In genomic region chr10:129004032-129004920, GRCm38 (mm10) we compare ENCODE assay signal across 38 mouse cellular contexts. TPM values are rescaled to one million over a fixed set of nuclear protein-coding genes. Genes with fewer than 3 reads are reported as not detected.
DNase-seq lines count a peak whose midpoint lies in the region; ATAC-seq and TF ChIP-seq lines count a peak whose summit lies in the region.
"Had no signal": no experiment of that assay in that cellular context is flagged by ENCODE, and none has a peak within 500 bp of the region (broad histone marks: within the 10 kb centered on the region; RNA-seq: fewer than 3 reads in every experiment).

No protein-coding gene starts in this region.

- DNase-seq in liver, embryonic 11.5 days (ENCODE audit: low spot score) = no peak
- no peak for DNase-seq in G1E (ENCODE audit: low spot score)
- peak; percentile 39 for DNase-seq in yolk sac, embryonic 10.5 days (ENCODE audit: low spot score)
- no peak for DNase-seq in adrenal gland, adult 18-20 months (ENCODE audit: low spot score in 2 of 2)
- no peak for DNase-seq in embryo, embryonic 11 days
- DNase-seq: adrenal gland, postnatal 14 days; cerebellum, adult 11-12 months; cerebellum, adult 9-11 months; gastrocnemius, postnatal 25 days; heart, adult 18-20 months; heart, postnatal 10 days; kidney, adult 9 months; kidney, postnatal 14 days; liver, embryonic 13.5 days; lung, embryonic 14.5 days; lung, postnatal 14 days; retina, postnatal 1 day; right cerebral cortex, postnatal 14 days; thymus, adult 2 months; thymus, postnatal 36 days had no signal

- H3K4me3 ChIP-seq in liver, embryonic 16.5 days (ENCODE audit: low read depth, low read length) = no peak overlapping the region
- H3K4me3 ChIP-seq in liver, embryonic 11.5 days (ENCODE audit: low read depth, low read length) = no peak overlapping the region
- no peak overlapping the region for H3K4me3 ChIP-seq in G1E (ENCODE audit: low read depth, low read length)
- no peak overlapping the region for H3K4me3 ChIP-seq in intestine, embryonic 15.5 days (replicated peaks)
- H3K4me3 ChIP-seq: erythroblast, embryonic 14.5 days; forebrain, embryonic 13.5 days; heart, embryonic 13.5 days; hindbrain, embryonic 10.5 days; hindbrain, embryonic 15.5 days; left cerebral cortex, adult 2 months; limb, embryonic 13.5 days; liver, embryonic 13.5 days; midbrain, embryonic 15.5 days; neural tube, embryonic 15.5 days had no signal

- no peaks in the 10 kb centered on the region for H3K27me3 ChIP-seq in liver, embryonic 16.5 days (ENCODE audit: control insufficient read depth, insufficient read depth, low read depth, low read length)
- no peaks in the 10 kb centered on the region for H3K27me3 ChIP-seq in liver, embryonic 11.5 days (replicated peaks; ENCODE audit: control insufficient read depth, insufficient read depth, low read length)
- H3K27me3 ChIP-seq in G1E (ENCODE audit: insufficient read depth, low read length) = no peaks in the 10 kb centered on the region
- no peaks in the 10 kb centered on the region for H3K27me3 ChIP-seq in intestine, embryonic 15.5 days (replicated peaks)
- H3K27me3 ChIP-seq: forebrain, embryonic 13.5 days; heart, embryonic 13.5 days; hindbrain, embryonic 15.5 days; limb, embryonic 13.5 days; liver, embryonic 13.5 days; midbrain, embryonic 15.5 days; neural tube, embryonic 15.5 days had no signal

- no peaks in the 10 kb centered on the region for H3K9me3 ChIP-seq in liver, embryonic 16.5 days (replicated peaks; ENCODE audit: control insufficient read depth, low read length)
- H3K9me3 ChIP-seq in liver, embryonic 11.5 days (ENCODE audit: control insufficient read depth, low read length) = no peaks in the 10 kb centered on the region
- no peaks in the 10 kb centered on the region for H3K9me3 ChIP-seq in G1E (replicated peaks)
- no peaks in the 10 kb centered on the region for H3K9me3 ChIP-seq in intestine, embryonic 15.5 days
- H3K9me3 ChIP-seq: forebrain, embryonic 13.5 days; hindbrain, embryonic 15.5 days; liver, embryonic 13.5 days; midbrain, embryonic 15.5 days; neural tube, embryonic 15.5 days had no signal

- no peaks in the 10 kb centered on the region for H3K4me1 ChIP-seq in liver, embryonic 16.5 days (ENCODE audit: control insufficient read depth, low read depth, low read length)
- H3K4me1 ChIP-seq in liver, embryonic 11.5 days (replicated peaks; ENCODE audit: control insufficient read depth, insufficient read depth, low read length) = no peaks in the 10 kb centered on the region
- peaks cover 2% of the 10 kb centered on the region; the same call in 1 of the 2 replicates for H3K4me1 ChIP-seq in G1E (ENCODE audit: insufficient read depth, low read depth, low read length)
- H3K4me1 ChIP-seq in intestine, embryonic 15.5 days (replicated peaks) = no peaks in the 10 kb centered on the region
- H3K4me1 ChIP-seq: forebrain, embryonic 13.5 days; heart, embryonic 13.5 days; hindbrain, embryonic 10.5 days; hindbrain, embryonic 15.5 days; limb, embryonic 13.5 days; liver, embryonic 13.5 days; midbrain, embryonic 15.5 days; neural tube, embryonic 15.5 days had no signal

- H3K9ac ChIP-seq in liver, embryonic 16.5 days (ENCODE audit: low read depth, low read length) = no peak overlapping the region
- no peak overlapping the region for H3K9ac ChIP-seq in liver, embryonic 11.5 days (ENCODE audit: low read depth, low read length)
- no peak overlapping the region for H3K9ac ChIP-seq in intestine, embryonic 15.5 days
- H3K9ac ChIP-seq: forebrain, embryonic 13.5 days; heart, embryonic 13.5 days; hindbrain, embryonic 15.5 days; limb, embryonic 13.5 days; liver, embryonic 13.5 days; lung, embryonic 14.5 days; midbrain, embryonic 15.5 days; neural tube, embryonic 15.5 days had no signal

- no peak overlapping the region for H3K27ac ChIP-seq in liver, embryonic 16.5 days (ENCODE audit: low read length)
- H3K27ac ChIP-seq in liver, embryonic 11.5 days (ENCODE audit: low read depth, low read length) = no peak overlapping the region
- 0 out of 2 replicates have a peak overlapping the region, but pooled peaks have one; percentile 4 for H3K27ac ChIP-seq in intestine, embryonic 15.5 days
- H3K27ac ChIP-seq: forebrain, embryonic 13.5 days; heart, embryonic 13.5 days; hindbrain, embryonic 10.5 days; hindbrain, embryonic 15.5 days; left cerebral cortex, adult 2 months; limb, embryonic 13.5 days; liver, embryonic 13.5 days; midbrain, embryonic 15.5 days; neural tube, embryonic 15.5 days had no signal

- ATAC-seq in liver, embryonic 16.5 days (ENCODE audit: low read depth) = peak; percentile 13; the same call in 1 of the 2 replicates
- no peak for ATAC-seq in liver, embryonic 11.5 days (replicated peaks; ENCODE audit: low FRiP score)
- 0 out of 2 replicates have a peak, but pooled peaks have one; percentile 6 for ATAC-seq in G1E (ENCODE audit: extremely low read depth, insufficient number of reproducible peaks, low FRiP score, poor library complexity, severe bottlenecking)
- ATAC-seq in intestine, embryonic 15.5 days = peak; percentile 95
- ATAC-seq: forebrain, embryonic 13.5 days; inflammation-experienced regulatory T-cells, adult 6 months; midbrain, embryonic 15.5 days had no signal

- no peak for TF ChIP-seq CTCF in G1E (IDR thresholded peaks at IDR 0.05; ENCODE audit: low read depth, low read length)

- no peak overlapping the region for H3K4me2 ChIP-seq in liver, embryonic 16.5 days (ENCODE audit: low read depth, low read length)
- H3K4me2 ChIP-seq in liver, embryonic 11.5 days = no peak overlapping the region
- no peak overlapping the region for H3K4me2 ChIP-seq in intestine, embryonic 15.5 days (replicated peaks)
- H3K4me2 ChIP-seq: forebrain, embryonic 13.5 days; heart, embryonic 13.5 days; hindbrain, embryonic 15.5 days; limb, embryonic 13.5 days; liver, embryonic 13.5 days; lung, embryonic 14.5 days; midbrain, embryonic 15.5 days; neural tube, embryonic 15.5 days had no signal

- no peaks in the 10 kb centered on the region for H3K36me3 ChIP-seq in liver, embryonic 16.5 days (ENCODE audit: control insufficient read depth, insufficient read depth)
- no peaks in the 10 kb centered on the region for H3K36me3 ChIP-seq in liver, embryonic 11.5 days (ENCODE audit: control insufficient read depth, insufficient read depth, low read length)
- H3K36me3 ChIP-seq in G1E (replicated peaks) = no peaks in the 10 kb centered on the region
- no peaks in the 10 kb centered on the region for H3K36me3 ChIP-seq in intestine, embryonic 15.5 days
- H3K36me3 ChIP-seq: heart, embryonic 13.5 days; hindbrain, embryonic 10.5 days; hindbrain, embryonic 15.5 days; limb, embryonic 13.5 days; liver, embryonic 13.5 days; midbrain, embryonic 15.5 days; neural tube, embryonic 15.5 days had no signal

- WGBS in liver, embryonic 16.5 days (ENCODE audit: insufficient replicate concordance) = 61% methylated on average over 14 of the region's 14 CpGs
- WGBS in liver, embryonic 11.5 days = 73% methylated on average over 14 of the region's 14 CpGs
- 65% methylated on average over 14 of the region's 14 CpGs for WGBS in intestine, embryonic 15.5 days

RNA-seq across cellular contexts. Expression of gene Olfr763, which starts 6.3 kb away (rescaled TPM):
- not detected in 2 replicates for polyA plus RNA-seq in liver, embryonic 16.5 days (2015; fragmentation: Nextera tagmentation; extraction: Ambion mirVana)
- not detected in 2 replicates for polyA plus RNA-seq in liver, embryonic 11.5 days (2014; fragmentation: Nextera tagmentation; extraction: Ambion mirVana)
- total RNA-seq in G1E (2014; fragmentation: Nextera tagmentation) (not detected in 2 replicates), G1E (2017) (0.06 TPM in 1 of 2 replicates, not detected in the other)
- not detected in 2 replicates for polyA plus RNA-seq in G1E (2012)
- polyA plus RNA-seq in intestine, embryonic 15.5 days (2015; fragmentation: Nextera tagmentation; extraction: Ambion mirVana) = not detected in 2 replicates
- total RNA-seq in adrenal gland, adult 18-20 months (2021) = not detected
- total RNA-seq: adrenal gland, postnatal 14 days; gastrocnemius, adult 18-20 months; gastrocnemius, postnatal 25 days; heart, adult 18-20 months; heart, postnatal 10 days; layer of hippocampus, postnatal 10 days; left cerebral cortex, adult 2 months; left cerebral cortex, postnatal 25 days had no signal
- polyA plus RNA-seq: embryonic facial prominence, embryonic 14.5 days; erythroblast, embryonic 14.5 days; forebrain, embryonic 13.5 days; heart, embryonic 13.5 days; hindbrain, embryonic 10.5 days; hindbrain, embryonic 15.5 days; inflammation-experienced regulatory T-cells, adult 6 months; limb, embryonic 13.5 days; liver, embryonic 13.5 days; lung, embryonic 14.5 days; midbrain, embryonic 15.5 days; neural tube, embryonic 15.5 days; small intestine, adult 2 months; stomach, embryonic 14.5 days; thymus, adult 2 months had no signal

RNA-seq across cellular contexts. Expression of gene Olfr9, which starts 15.0 kb away (rescaled TPM):
- not detected in 2 replicates for polyA plus RNA-seq in liver, embryonic 16.5 days (2015; fragmentation: Nextera tagmentation; extraction: Ambion mirVana)
- not detected in 2 replicates for polyA plus RNA-seq in liver, embryonic 11.5 days (2014; fragmentation: Nextera tagmentation; extraction: Ambion mirVana)
- not detected in 2 replicates for total RNA-seq in G1E (2014; fragmentation: Nextera tagmentation)
- total RNA-seq in G1E (2017) = 0.11 TPM in 1 of 2 replicates, not detected in the other
- polyA plus RNA-seq in G1E (2012) = not detected in 2 replicates
- polyA plus RNA-seq in intestine, embryonic 15.5 days (2015; fragmentation: Nextera tagmentation; extraction: Ambion mirVana) = not detected in 2 replicates
- total RNA-seq in adrenal gland, adult 18-20 months (2021) = not detected
- total RNA-seq: adrenal gland, postnatal 14 days; gastrocnemius, adult 18-20 months; gastrocnemius, postnatal 25 days; heart, adult 18-20 months; heart, postnatal 10 days; layer of hippocampus, postnatal 10 days; left cerebral cortex, adult 2 months; left cerebral cortex, postnatal 25 days had no signal
- polyA plus RNA-seq: embryonic facial prominence, embryonic 14.5 days; erythroblast, embryonic 14.5 days; forebrain, embryonic 13.5 days; heart, embryonic 13.5 days; hindbrain, embryonic 10.5 days; hindbrain, embryonic 15.5 days; inflammation-experienced regulatory T-cells, adult 6 months; limb, embryonic 13.5 days; liver, embryonic 13.5 days; lung, embryonic 14.5 days; midbrain, embryonic 15.5 days; neural tube, embryonic 15.5 days; small intestine, adult 2 months; stomach, embryonic 14.5 days; thymus, adult 2 months had no signal

RNA-seq across cellular contexts. Expression of gene Olfr764-ps1, which starts 35.4 kb away (rescaled TPM):
- not detected in 2 replicates for polyA plus RNA-seq in liver, embryonic 16.5 days (2015; fragmentation: Nextera tagmentation; extraction: Ambion mirVana)
- polyA plus RNA-seq in liver, embryonic 11.5 days (2014; fragmentation: Nextera tagmentation; extraction: Ambion mirVana) = not detected in 2 replicates
- total RNA-seq in G1E (2014; fragmentation: Nextera tagmentation) (not detected in 2 replicates), G1E (2017) (0.06 and 0.11 TPM in 2 replicates)
- polyA plus RNA-seq in G1E (2012) = not detected in 2 replicates
- not detected in 2 replicates for polyA plus RNA-seq in intestine, embryonic 15.5 days (2015; fragmentation: Nextera tagmentation; extraction: Ambion mirVana)
- not detected for total RNA-seq in adrenal gland, adult 18-20 months (2021)
- total RNA-seq: adrenal gland, postnatal 14 days; gastrocnemius, adult 18-20 months; gastrocnemius, postnatal 25 days; heart, adult 18-20 months; heart, postnatal 10 days; layer of hippocampus, postnatal 10 days; left cerebral cortex, adult 2 months; left cerebral cortex, postnatal 25 days had no signal
- polyA plus RNA-seq: embryonic facial prominence, embryonic 14.5 days; erythroblast, embryonic 14.5 days; forebrain, embryonic 13.5 days; heart, embryonic 13.5 days; hindbrain, embryonic 10.5 days; hindbrain, embryonic 15.5 days; inflammation-experienced regulatory T-cells, adult 6 months; limb, embryonic 13.5 days; liver, embryonic 13.5 days; lung, embryonic 14.5 days; midbrain, embryonic 15.5 days; neural tube, embryonic 15.5 days; small intestine, adult 2 months; stomach, embryonic 14.5 days; thymus, adult 2 months had no signal

RNA-seq across cellular contexts. Expression of gene Mettl7b, which starts 43.5 kb away (rescaled TPM):
- polyA plus RNA-seq in liver, embryonic 16.5 days (2015; fragmentation: Nextera tagmentation; extraction: Ambion mirVana) = 0.22 TPM in 1 of 2 replicates, not detected in the other
- polyA plus RNA-seq in liver, embryonic 11.5 days (2014; fragmentation: Nextera tagmentation; extraction: Ambion mirVana) = not detected in 2 replicates
- total RNA-seq in G1E (2014; fragmentation: Nextera tagmentation) = not detected in 2 replicates
- total RNA-seq in G1E (2017) = not detected in 2 replicates
- polyA plus RNA-seq in G1E (2012) = not detected in 2 replicates
- 12.0 and 12.3 TPM in 2 replicates for polyA plus RNA-seq in intestine, embryonic 15.5 days (2015; fragmentation: Nextera tagmentation; extraction: Ambion mirVana)
- under 1 TPM; 0.32 to 0.33 TPM for total RNA-seq in adrenal gland, adult 18-20 months (2021)
- total RNA-seq: heart, adult 18-20 months; heart, postnatal 10 days; layer of hippocampus, postnatal 10 days; left cerebral cortex, adult 2 months; left cerebral cortex, postnatal 25 days had no signal
- polyA plus RNA-seq: embryonic facial prominence, embryonic 14.5 days; erythroblast, embryonic 14.5 days; forebrain, embryonic 13.5 days; heart, embryonic 13.5 days; hindbrain, embryonic 10.5 days; hindbrain, embryonic 15.5 days; inflammation-experienced regulatory T-cells, adult 6 months; liver, embryonic 13.5 days; lung, embryonic 14.5 days; midbrain, embryonic 15.5 days; neural tube, embryonic 15.5 days; stomach, embryonic 14.5 days had no signal

RNA-seq across cellular contexts. Expression of gene Olfr765, which starts 45.5 kb away (rescaled TPM):
- polyA plus RNA-seq in liver, embryonic 16.5 days (2015; fragmentation: Nextera tagmentation; extraction: Ambion mirVana) = not detected in 2 replicates
- polyA plus RNA-seq in liver, embryonic 11.5 days (2014; fragmentation: Nextera tagmentation; extraction: Ambion mirVana) = not detected in 2 replicates
- not detected in 2 replicates for total RNA-seq in G1E (2014; fragmentation: Nextera tagmentation)
- total RNA-seq in G1E (2017) = 0.05 TPM in 1 of 2 replicates, not detected in the other
- polyA plus RNA-seq in G1E (2012) = not detected in 2 replicates
- polyA plus RNA-seq in intestine, embryonic 15.5 days (2015; fragmentation: Nextera tagmentation; extraction: Ambion mirVana) = not detected in 2 replicates
- total RNA-seq in adrenal gland, adult 18-20 months (2021) = not detected
- total RNA-seq: adrenal gland, postnatal 14 days; gastrocnemius, adult 18-20 months; gastrocnemius, postnatal 25 days; heart, adult 18-20 months; heart, postnatal 10 days; layer of hippocampus, postnatal 10 days; left cerebral cortex, adult 2 months; left cerebral cortex, postnatal 25 days had no signal
- polyA plus RNA-seq: embryonic facial prominence, embryonic 14.5 days; erythroblast, embryonic 14.5 days; forebrain, embryonic 13.5 days; heart, embryonic 13.5 days; hindbrain, embryonic 10.5 days; hindbrain, embryonic 15.5 days; inflammation-experienced regulatory T-cells, adult 6 months; limb, embryonic 13.5 days; liver, embryonic 13.5 days; lung, embryonic 14.5 days; midbrain, embryonic 15.5 days; neural tube, embryonic 15.5 days; small intestine, adult 2 months; stomach, embryonic 14.5 days; thymus, adult 2 months had no signal
